Mouse (Mus musculus) limb, embryonic 11.5 days (tissue): ENCODE data around the gene Gm20458. TPM values are rescaled to one million over a fixed set of nuclear protein-coding genes. Genes with fewer than 3 reads are reported as not detected.

Source experiments
- ATAC-seq: fragments of 200-750 bp; cut with Nextera tagmentation; 2 replicates; pipeline ENCODE4 v1.8.0; 2017; ENCODE audit warnings: low read depth; ENCODE audit not compliant: insufficient number of reproducible peaks, low FRiP score, low TSS enrichment
- DNase-seq: peaks from one replicate; pipeline ENCODE4 v3.0.0-alpha.2; 2015; ENCODE audit warnings: low spot score
- H3K27ac ChIP-seq: fragments of 300-500 bp; sonication (generic); replicated peaks from 2 replicates; pipeline ENCODE4 v1.5.1; 2014; ENCODE audit warnings: low read depth, mild to moderate bottlenecking, low read length
- H3K27me3 ChIP-seq: fragments of 300-500 bp; sonication (generic); 2 replicates; pipeline ENCODE4 v1.6.1; 2014; ENCODE audit warnings: mild to moderate bottlenecking, low read length, mixed read lengths; ENCODE audit not compliant: control insufficient read depth, insufficient read depth
- H3K36me3 ChIP-seq: fragments of 300-500 bp; sonication (generic); 2 replicates; pipeline ENCODE4 v1.6.1; 2014; ENCODE audit warnings: mild to moderate bottlenecking, low read length, moderate library complexity, mixed read lengths; ENCODE audit not compliant: control insufficient read depth, insufficient read depth
- H3K4me1 ChIP-seq: fragments of 300-500 bp; sonication (generic); 2 replicates; pipeline ENCODE4 v1.6.1; 2014; ENCODE audit warnings: low read length, mixed read lengths; ENCODE audit not compliant: control insufficient read depth, insufficient read depth
- H3K4me2 ChIP-seq: fragments of 300-500 bp; sonication (generic); 2 replicates; pipeline ENCODE4 v1.6.1; 2014; ENCODE audit warnings: low read depth, mild to moderate bottlenecking, moderate library complexity; ENCODE audit not compliant: severe bottlenecking
- H3K4me3 ChIP-seq: fragments of 300-500 bp; sonication (generic); 2 replicates; pipeline ENCODE4 v1.5.1; 2014; ENCODE audit warnings: low read depth, low read length
- H3K9ac ChIP-seq: fragments of 300-500 bp; sonication (generic); 2 replicates; pipeline ENCODE4 v1.6.1; 2014; ENCODE audit warnings: mild to moderate bottlenecking, low read length
- H3K9me3 ChIP-seq: fragments of 300-500 bp; sonication (generic); 2 replicates; pipeline ENCODE4 v1.6.1; 2016; ENCODE audit warnings: low read length; ENCODE audit not compliant: control insufficient read depth
- WGBS: fragments of 180-500 bp; shearing (Covaris S2); extraction: QIAGEN DNeasy Blood & Tissue Kit; methylation state at CpG from one replicate; pipeline ENCODE4 v1.1.7; 2014; 5-methylcytosine and 5-hydroxymethylcytosine counted together
- polyA plus RNA-seq: library from polyadenylated mRNA; unstranded; fragments of >200 nt; fragmentation: Nextera tagmentation; extraction: Ambion mirVana; gene quantifications from 2 replicates; pipeline ENCODE4 v1.2.1, GENCODE M21; 2014

Gm20458 gene
- polyA plus RNA-seq, 1 experiment from 2014 or later, result 3.6 TPM

DNA sequence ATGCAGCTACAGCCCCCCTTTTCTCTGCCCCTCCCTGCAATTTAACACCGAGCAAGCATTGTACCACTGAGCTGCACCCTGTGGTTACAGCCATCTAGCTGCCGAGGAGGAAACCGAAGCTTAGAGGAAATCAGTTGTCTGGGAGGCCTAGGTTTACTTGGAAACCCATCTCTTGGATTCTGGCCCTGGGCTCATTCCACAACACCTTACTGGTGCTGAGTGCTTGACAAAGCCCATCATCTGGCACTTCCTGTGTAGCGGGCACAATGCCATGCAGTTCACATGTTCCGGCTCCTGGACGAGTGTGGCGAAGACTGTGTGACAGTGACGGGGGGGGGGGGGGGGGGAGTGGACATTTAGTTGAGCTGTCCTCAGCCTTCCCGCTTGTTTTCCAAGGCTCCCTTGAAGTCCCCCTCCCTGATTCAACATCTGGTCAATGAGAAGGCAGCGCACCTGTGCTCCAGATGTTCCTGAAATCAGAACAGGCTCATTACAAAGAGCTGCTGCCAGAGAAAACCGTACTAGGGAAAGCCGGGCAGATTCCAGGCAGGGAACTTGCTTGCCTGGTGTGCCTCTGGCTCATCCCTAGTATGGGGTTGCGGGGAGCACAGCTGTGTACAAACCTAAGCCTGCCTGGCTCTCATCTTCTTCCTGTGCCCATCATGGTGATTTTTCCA lies 8.6 kb upstream of the Gm20458 start:
- ATAC-seq, result peak; percentile 66
- peak; percentile 81 for DNase-seq
- peaks cover 13% of the 10 kb centered on the region; the same call in 1 of the 2 replicates for H3K4me1 ChIP-seq
- no peaks in the 10 kb centered on the region for H3K27me3 ChIP-seq
- no peak overlapping the region; the same call in 1 of the 2 replicates for H3K4me2 ChIP-seq
- 24% methylated on average over 13 of the region's 13 CpGs for WGBS
- peak overlapping the region; percentile 25; the same call in 1 of the 2 replicates for H3K27ac ChIP-seq
- H3K4me3 ChIP-seq, result no peak overlapping the region
- H3K9me3 ChIP-seq, result no peaks in the 10 kb centered on the region
- no peak overlapping the region; the same call in 1 of the 2 replicates for H3K9ac ChIP-seq
- H3K36me3 ChIP-seq, result no peaks in the 10 kb centered on the region

DNA sequence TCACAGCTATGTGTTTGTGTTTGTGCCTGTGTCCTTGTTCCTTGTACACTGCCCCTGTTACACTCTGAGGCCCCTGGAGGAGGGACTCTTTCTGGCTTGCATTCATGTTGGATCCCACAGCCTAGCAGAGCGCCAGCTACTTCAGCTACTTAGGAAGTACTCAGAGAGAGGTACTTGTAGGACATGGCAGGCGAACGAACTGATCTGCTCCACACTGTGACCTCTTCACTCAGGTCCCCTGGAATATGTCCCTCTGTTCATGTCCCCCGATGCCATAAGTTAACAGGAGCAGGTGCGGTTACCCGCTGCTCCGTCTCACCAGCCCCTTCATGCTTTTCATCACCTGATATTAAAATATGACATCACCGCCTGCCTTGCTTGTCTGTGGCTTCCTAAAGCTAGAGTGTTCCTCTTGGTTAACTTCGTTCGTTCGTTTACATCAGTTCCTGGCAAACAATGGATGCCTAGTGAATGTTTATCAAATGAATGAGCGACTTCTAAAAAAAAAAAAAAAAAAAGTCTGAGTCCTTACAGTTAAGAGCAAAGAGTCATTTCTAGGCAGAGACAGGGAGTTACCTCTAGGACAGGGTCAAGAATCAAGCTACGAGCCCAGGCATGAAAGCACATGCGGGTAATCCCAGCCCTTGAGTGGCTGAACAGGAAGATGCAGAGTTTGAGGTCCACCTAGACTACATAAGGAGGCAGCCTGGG lies 7.6 kb upstream of the Gm20458 start:
- H3K27me3 ChIP-seq, result no peaks in the 10 kb centered on the region
- H3K4me2 ChIP-seq, result no peak overlapping the region
- no peaks in the 10 kb centered on the region for H3K36me3 ChIP-seq
- no peak for DNase-seq
- no peak overlapping the region for H3K9ac ChIP-seq
- 86% methylated on average over 14 of the region's 14 CpGs for WGBS
- H3K27ac ChIP-seq, result 0 out of 2 replicates have a peak overlapping the region, but pooled peaks have one; percentile 8
- no peak for ATAC-seq
- H3K9me3 ChIP-seq, result no peaks in the 10 kb centered on the region
- peaks cover 13% of the 10 kb centered on the region; the same call in 1 of the 2 replicates for H3K4me1 ChIP-seq
- no peak overlapping the region for H3K4me3 ChIP-seq

DNA sequence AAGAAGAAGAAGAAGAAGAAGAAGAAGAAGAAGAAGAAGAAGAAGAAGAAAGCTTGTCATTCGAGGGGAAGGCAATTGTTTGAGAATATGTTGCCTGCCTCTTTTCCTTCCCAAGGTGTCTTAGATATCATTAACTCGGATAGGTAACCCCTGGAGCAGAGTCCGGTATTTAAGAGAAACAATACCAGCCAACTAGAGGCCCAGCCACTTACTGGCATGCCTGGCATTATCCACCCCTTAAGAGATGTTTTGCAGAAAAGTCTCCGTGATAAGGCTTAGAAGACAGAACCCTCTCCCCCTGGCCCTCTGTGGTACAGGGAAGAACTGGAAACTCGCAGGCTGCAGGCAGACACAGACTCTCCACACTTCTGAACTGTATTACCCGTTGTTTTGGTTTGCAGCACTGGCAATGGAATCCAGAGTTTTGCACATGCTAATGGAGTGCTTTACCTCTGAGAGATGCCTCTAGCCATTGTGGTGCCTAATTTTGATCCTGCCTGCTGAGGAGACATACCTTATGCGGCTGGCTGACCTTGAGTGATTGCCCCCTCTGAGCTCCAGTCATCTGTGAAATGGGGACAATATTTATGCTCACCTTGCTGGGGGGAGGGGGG lies 6.8 kb upstream of the Gm20458 start:
- no peaks in the 10 kb centered on the region for H3K36me3 ChIP-seq
- no peak overlapping the region for H3K4me3 ChIP-seq
- H3K4me2 ChIP-seq, result no peak overlapping the region
- no peak overlapping the region for H3K9ac ChIP-seq
- no peaks in the 10 kb centered on the region for H3K9me3 ChIP-seq
- H3K4me1 ChIP-seq, result peaks cover 13% of the 10 kb centered on the region; the same call in 1 of the 2 replicates
- no peak for DNase-seq
- 71% methylated on average over 7 of the region's 7 CpGs for WGBS
- H3K27me3 ChIP-seq, result no peaks in the 10 kb centered on the region
- H3K27ac ChIP-seq, result no peak overlapping the region
- no peak for ATAC-seq

DNA sequence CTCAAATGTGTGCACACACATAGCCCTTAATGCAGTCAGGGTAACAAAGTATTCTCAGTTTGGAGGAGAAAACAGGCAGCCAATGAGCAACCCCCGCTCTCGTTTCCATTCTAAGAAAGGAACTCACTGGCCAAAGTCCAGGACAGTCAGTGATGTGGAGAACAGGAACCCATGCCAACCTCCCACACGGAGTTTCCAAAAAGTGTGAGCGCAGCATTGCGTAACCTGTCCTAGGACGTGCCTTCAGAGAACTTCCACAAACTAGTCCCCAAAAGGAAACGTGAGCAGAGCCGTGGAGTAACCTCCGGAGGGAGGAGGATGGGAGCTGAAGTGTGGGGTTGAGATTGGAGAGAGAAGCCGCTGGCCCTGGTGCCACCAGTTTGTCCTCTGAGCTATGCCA lies 5.9 kb upstream of the Gm20458 start:
- Histone ChIP-seq H3K9ac (no peak overlapping the region), H3K4me2 (no peak overlapping the region), H3K9me3 (no peaks in the 10 kb centered on the region), H3K27me3 (no peaks in the 10 kb centered on the region), H3K4me3 (no peak overlapping the region), H3K36me3 (no peaks in the 10 kb centered on the region), H3K27ac (no peak overlapping the region), H3K4me1 (peaks cover 13% of the 10 kb centered on the region; the same call in 1 of the 2 replicates)
- no peak for ATAC-seq
- WGBS, result 84% methylated on average over 10 of the region's 10 CpGs
- DNase-seq, result no peak

DNA sequence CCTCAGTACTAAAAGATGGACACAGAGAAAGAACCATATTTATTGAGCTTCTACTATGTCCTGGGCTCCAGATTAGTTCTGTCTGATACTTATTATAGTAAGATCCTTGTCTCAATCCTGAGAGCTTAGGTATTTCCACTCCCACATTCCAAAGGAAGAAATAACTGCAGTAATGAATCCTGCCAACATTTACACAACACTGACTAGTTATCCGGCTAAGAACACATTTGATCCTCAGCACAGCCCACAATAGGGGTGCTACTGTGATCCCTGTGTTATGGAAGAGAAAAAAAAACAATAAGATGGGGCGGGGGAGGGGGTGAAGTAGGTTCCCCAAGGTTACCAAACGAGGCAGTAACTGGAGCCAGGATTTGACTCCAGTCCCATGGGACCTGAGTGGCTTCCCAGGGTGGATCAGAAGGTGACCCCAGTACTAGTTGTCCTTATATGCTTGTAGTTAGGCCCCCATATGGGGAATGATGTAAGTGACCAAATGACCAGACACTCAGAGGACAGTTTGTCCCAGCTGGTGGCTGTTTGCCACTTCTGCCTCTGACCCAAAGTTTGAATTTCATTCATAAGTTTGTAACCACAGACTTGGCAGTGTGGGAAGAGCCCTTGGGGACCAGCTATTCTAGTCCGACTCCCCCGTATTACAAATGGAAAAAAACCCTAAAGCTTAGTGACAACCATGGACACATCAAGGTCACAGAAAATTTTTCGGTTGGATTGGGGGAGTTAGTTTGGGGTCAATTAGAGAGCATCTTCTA lies 5.2 kb upstream of the Gm20458 start:
- DNase-seq (no peak), ATAC-seq (no peak)
- peaks cover 13% of the 10 kb centered on the region; the same call in 1 of the 2 replicates for H3K4me1 ChIP-seq
- no peaks in the 10 kb centered on the region for H3K9me3 ChIP-seq
- H3K4me2 ChIP-seq, result no peak overlapping the region
- H3K9ac ChIP-seq, result no peak overlapping the region
- no peak overlapping the region for H3K4me3 ChIP-seq
- no peak overlapping the region for H3K27ac ChIP-seq
- no peaks in the 10 kb centered on the region for H3K36me3 ChIP-seq
- no peaks in the 10 kb centered on the region for H3K27me3 ChIP-seq
- WGBS, result 76% methylated on average over 6 of the region's 6 CpGs

DNA sequence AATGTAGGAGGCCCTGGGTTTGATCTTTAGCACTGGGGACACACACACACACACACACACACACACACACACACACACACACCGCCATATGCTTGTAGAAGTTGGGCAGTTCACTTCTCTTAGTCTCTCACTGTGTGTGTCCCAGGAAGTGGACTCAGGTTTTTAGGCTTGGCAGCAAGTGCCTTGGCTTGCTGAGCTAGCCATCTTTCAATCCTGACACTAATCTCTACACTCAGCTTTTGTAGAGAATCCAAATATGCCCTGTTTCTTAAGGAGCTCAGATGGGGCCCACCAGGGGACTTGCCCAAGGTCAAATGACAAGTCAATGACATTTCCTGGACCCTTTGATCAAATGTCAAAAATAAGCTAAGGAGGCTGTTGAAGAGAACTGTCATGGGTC lies 4.4 kb upstream of the Gm20458 start:
- Histone ChIP-seq H3K9me3 (no peaks in the 10 kb centered on the region), H3K36me3 (no peaks in the 10 kb centered on the region), H3K27me3 (no peaks in the 10 kb centered on the region), H3K4me3 (no peak overlapping the region), H3K27ac (no peak overlapping the region), H3K9ac (no peak overlapping the region), H3K4me2 (peak overlapping the region; percentile 29; the same call in 1 of the 2 replicates), H3K4me1 (peaks cover 13% of the 10 kb centered on the region; the same call in 1 of the 2 replicates)
- no peak for DNase-seq
- no peak for ATAC-seq
- 63% methylated on average over 1 of the region's 1 CpGs for WGBS

DNA sequence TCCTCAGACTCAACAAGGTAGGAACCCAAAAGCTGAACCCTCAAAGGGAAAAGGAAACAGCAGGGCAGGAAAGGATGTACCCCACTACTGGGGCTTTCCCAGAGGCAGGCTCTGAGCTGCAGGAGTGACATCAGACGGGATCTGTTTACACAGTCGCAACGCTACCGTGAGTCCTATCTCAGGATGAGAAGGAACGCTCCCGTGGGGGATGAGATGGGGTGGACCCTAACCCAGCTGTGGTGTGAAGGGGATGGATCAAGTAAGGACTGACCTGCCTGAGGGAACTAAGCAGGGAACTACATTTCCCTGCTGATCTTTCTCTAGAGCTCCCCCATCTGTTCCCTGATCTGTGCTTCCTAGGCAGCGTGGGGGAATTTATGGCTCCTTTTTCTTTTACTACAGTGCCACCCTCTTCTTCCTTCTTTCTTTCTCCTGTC lies 3.9 kb upstream of the Gm20458 start, which contains the start of gene Sys1:
TSS of gene Sys1 (plus strand) at position 101 of the 437 bp plus-strand sequence.
- ATAC-seq, result no peak
- H3K9ac ChIP-seq, result peak within 1 kb of the TSS; percentile 12; the same call in 1 of the 2 replicates

DNA sequence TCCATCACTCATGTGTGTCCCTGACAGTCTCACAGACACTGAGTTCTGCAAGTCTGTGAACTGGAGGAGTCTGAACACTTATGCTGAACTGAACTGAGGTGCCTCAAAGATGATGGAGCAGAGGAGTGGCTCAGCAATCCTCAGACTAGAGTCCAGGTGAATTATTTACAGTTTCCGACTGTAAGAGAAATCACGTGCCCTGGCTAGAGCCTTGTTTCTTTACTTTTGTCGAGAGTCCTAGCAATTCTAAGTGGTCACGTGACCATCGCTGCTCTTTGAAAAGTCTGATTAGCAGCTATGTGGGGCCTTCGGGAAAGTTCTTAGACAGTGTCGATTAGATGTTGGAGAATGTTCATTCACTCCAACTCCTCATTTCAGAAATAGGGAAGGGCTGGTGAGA lies 2.8 kb upstream of the Gm20458 start:
- H3K27me3 ChIP-seq, result no peaks in the 10 kb centered on the region
- no peak overlapping the region for H3K4me3 ChIP-seq
- no peak overlapping the region for H3K4me2 ChIP-seq
- WGBS, result 72% methylated on average over 7 of the region's 7 CpGs
- H3K36me3 ChIP-seq, result no peaks in the 10 kb centered on the region
- H3K4me1 ChIP-seq, result peaks cover 11% of the 10 kb centered on the region
- H3K9ac ChIP-seq, result no peak overlapping the region
- no peak for ATAC-seq
- DNase-seq, result no peak
- H3K9me3 ChIP-seq, result no peaks in the 10 kb centered on the region
- no peak overlapping the region for H3K27ac ChIP-seq

More for the DNA sequence above, 3.9 kb upstream of the Gm20458 start, which contains the start of gene Sys1:
- H3K36me3 ChIP-seq, result no peaks in the 10 kb centered on the region
- H3K27me3 ChIP-seq, result no peaks in the 10 kb centered on the region
- H3K9me3 ChIP-seq, result no peaks in the 10 kb centered on the region
- H3K4me1 ChIP-seq, result peaks cover 17% of the 10 kb centered on the region
- WGBS, result 0% methylated on average over 7 of the region's 7 CpGs
- H3K4me2 ChIP-seq, result peak within 1 kb of the TSS; percentile 29; the same call in 1 of the 2 replicates
- DNase-seq, result peak; percentile 35
- no peak within 1 kb of the TSS for H3K4me3 ChIP-seq
- no peak within 1 kb of the TSS for H3K27ac ChIP-seq
